Mouse (Mus musculus) lung, adult 2 months (tissue): ENCODE results near the gene Tcf3.

Experiments used
- CTCF ChIP-seq: fragments of 200-500 bp; IDR thresholded peaks from 2 replicates; pipeline ENCODE4 v1.5.1; 2011; ENCODE audit warnings: mild to moderate bottlenecking, low read length, control low read depth; ENCODE audit not compliant: insufficient read depth
- POLR2A ChIP-seq: fragments of 200-500 bp; IDR thresholded peaks from 2 replicates; pipeline ENCODE4 v1.6.1; 2011; ENCODE audit warnings: low read depth, mild to moderate bottlenecking, control low read depth, low read length, borderline replicate concordance; ENCODE audit errors: extremely low read depth

DNA sequence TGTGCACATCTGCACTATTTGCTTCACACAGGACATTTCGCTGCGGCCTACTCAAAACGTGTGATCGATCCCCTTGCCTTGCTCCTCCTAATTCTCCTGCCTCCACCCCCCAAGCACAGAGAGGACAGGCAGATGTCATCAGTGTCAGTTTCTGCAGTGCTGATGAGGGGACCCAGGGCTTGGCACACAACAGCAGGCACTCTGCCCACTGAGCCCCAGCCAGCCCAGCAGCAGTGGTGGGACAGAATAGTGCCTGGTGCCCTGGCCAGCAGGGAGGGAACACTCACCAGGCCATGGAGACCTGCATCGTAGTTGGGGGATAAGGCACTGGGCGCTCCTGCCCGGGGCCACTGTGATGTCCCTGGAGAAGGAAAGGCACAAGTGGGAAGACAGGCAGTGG, 17.9 kb downstream of the Tcf3 start:
- TF ChIP-seq CTCF (no peak), POLR2A (no peak)
